Mouse (Mus musculus): Measurements from ENCODE around the gene Rhcg. TPM values are rescaled to one million over a fixed set of nuclear protein-coding genes. Genes with fewer than 3 reads are reported as not detected.

The Rhcg gene
- polyA plus RNA-seq, 1 experiment from 2014 or later = 5.7 TPM

DNA sequence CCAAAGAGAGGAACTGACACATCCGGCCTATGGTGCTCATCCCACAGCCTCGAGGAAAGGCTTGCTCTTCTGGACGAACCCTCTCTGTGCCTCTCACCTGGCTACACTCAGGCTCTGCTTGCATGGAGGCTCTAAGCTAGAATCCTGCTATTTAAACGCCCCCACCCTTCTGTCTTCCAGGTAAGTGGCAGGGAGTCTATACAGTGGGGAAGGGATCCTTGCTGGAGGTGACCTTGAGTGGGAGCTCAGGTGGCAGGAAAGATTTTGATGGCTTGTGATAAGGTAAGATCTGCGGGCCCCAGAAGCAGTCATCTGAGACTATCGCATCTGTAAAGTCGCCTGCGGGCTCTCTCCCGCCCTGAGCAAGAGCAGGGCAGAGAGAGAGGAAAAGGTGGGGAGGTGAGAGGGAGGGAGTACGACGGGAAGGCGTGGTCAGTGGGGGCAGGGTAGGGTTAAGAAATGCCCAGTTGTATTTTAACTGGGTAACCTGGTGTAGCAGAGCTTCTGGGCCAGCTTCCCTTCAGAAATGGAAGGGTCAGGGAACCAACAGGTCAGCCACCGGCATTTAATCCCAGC lies 14.4 kb upstream of the Rhcg start:
- H3K9me3 ChIP-seq (ENCODE audit: control insufficient read depth, low read length) = no peaks in the 10 kb centered on the region
- 36% methylated on average over 13 of the region's 13 CpGs for WGBS
- ATAC-seq = no peak
- H3K4me1 ChIP-seq (ENCODE audit: control insufficient read depth, insufficient read depth, low read depth, low read length) = no peaks in the 10 kb centered on the region
- H3K9ac ChIP-seq (ENCODE audit: low read depth, low read length) = no peak overlapping the region
- no peak overlapping the region for H3K27ac ChIP-seq (ENCODE audit: low read depth, low read length)
- H3K27me3 ChIP-seq (replicated peaks; ENCODE audit: control insufficient read depth, insufficient read depth, low read length) = no peaks in the 10 kb centered on the region
- H3K36me3 ChIP-seq (ENCODE audit: control insufficient read depth, insufficient read depth, low read length) = no peaks in the 10 kb centered on the region
- no peak overlapping the region for H3K4me3 ChIP-seq (ENCODE audit: low read length)
- no peak overlapping the region for H3K4me2 ChIP-seq (ENCODE audit: low read length)

DNA sequence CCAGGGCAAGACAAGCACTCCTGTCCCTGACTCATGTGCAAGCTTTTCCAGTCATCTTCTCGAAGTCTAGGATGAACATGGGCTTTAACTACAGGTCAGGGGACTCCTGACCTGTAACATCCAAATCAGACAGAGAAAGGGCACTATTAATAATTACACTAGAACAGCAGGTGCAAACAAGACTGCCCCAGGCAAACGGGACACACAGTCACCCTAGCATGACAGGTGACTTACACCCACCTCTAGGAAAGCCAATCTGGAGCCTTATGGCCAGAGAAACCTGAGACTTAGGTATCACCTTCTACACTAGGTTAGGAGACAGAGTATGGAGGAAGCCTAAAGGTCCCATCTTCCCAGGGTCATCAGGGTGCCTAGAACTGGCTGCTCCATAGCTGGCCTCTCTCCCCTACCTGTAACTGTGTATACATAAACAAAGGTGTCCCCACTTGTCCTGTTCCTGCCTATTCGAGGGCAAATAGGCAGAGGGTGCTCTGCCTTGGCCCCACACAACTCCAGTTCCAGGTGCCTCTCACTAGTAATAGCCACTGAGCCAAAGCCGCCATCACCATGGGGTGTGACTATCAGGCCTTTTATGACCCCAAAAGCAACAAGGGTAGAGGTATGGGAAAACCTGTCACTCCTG lies 10.9 kb upstream of the Rhcg start:
- H3K4me2 ChIP-seq (ENCODE audit: low read length) = no peak overlapping the region
- H3K27ac ChIP-seq (ENCODE audit: low read depth, low read length) = no peak overlapping the region
- H3K4me1 ChIP-seq (ENCODE audit: control insufficient read depth, insufficient read depth, low read depth, low read length) = no peaks in the 10 kb centered on the region
- WGBS = 71% methylated on average over 4 of the region's 4 CpGs
- H3K36me3 ChIP-seq (ENCODE audit: control insufficient read depth, insufficient read depth, low read length) = no peaks in the 10 kb centered on the region
- no peak overlapping the region for H3K4me3 ChIP-seq (ENCODE audit: low read length)
- no peaks in the 10 kb centered on the region for H3K27me3 ChIP-seq (replicated peaks; ENCODE audit: control insufficient read depth, insufficient read depth, low read length)
- ATAC-seq = no peak
- no peaks in the 10 kb centered on the region for H3K9me3 ChIP-seq (ENCODE audit: control insufficient read depth, low read length)
- no peak overlapping the region for H3K9ac ChIP-seq (ENCODE audit: low read depth, low read length)

DNA sequence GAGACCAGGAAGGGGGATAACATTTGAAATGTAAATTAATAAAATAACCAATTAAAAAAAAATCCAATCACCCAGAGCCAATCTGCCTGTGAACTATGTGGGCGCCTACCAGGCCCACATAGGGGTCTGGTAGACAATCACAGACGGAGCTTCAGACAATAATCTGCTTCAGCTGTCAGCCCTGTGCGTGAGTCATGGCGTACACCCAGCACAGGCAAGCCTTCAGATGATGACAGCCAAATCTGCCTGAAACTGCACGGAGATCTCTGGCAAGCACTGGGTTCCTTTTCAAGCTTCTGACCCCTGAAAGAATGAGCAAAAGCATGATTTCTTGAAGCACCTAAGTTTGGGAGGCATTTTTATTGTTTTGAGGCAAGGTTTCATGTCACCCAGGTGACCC lies 8.7 kb upstream of the Rhcg start:
- no peaks in the 10 kb centered on the region for H3K4me1 ChIP-seq (ENCODE audit: control insufficient read depth, insufficient read depth, low read depth, low read length)
- H3K9me3 ChIP-seq (ENCODE audit: control insufficient read depth, low read length) = no peaks in the 10 kb centered on the region
- ATAC-seq = no peak
- no peaks in the 10 kb centered on the region for H3K36me3 ChIP-seq (ENCODE audit: control insufficient read depth, insufficient read depth, low read length)
- no peaks in the 10 kb centered on the region for H3K27me3 ChIP-seq (replicated peaks; ENCODE audit: control insufficient read depth, insufficient read depth, low read length)
- WGBS = 70% methylated on average over 5 of the region's 5 CpGs
- no peak overlapping the region for H3K27ac ChIP-seq (ENCODE audit: low read depth, low read length)
- H3K4me2 ChIP-seq (ENCODE audit: low read length) = no peak overlapping the region
- no peak overlapping the region for H3K9ac ChIP-seq (ENCODE audit: low read depth, low read length)
- no peak overlapping the region for H3K4me3 ChIP-seq (ENCODE audit: low read length)

DNA sequence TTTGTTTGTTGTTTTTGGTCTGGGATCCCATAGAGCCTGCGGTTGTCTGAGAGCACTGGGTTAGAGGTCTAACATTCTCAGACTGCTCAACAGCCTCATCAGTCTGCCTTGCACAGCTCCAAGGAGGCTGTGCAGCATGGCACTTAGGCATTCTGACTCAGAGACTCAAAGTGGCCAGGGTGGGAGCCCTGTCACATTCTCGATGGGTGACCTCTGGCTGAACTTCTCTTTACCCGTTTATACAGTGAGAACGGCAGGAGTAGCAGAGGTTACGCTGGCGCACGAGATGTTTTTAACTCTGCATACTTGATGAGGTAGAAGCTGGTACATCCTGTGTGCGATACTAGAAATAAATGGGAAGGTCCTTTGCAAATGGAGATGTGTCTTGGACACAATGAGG lies 5.6 kb upstream of the Rhcg start:
- Histone ChIP-seq H3K27me3 (replicated peaks; ENCODE audit: control insufficient read depth, insufficient read depth, low read length) (peaks cover 2% of the 10 kb centered on the region), H3K9me3 (ENCODE audit: control insufficient read depth, low read length) (no peaks in the 10 kb centered on the region), H3K9ac (ENCODE audit: low read depth, low read length) (no peak overlapping the region), H3K36me3 (ENCODE audit: control insufficient read depth, insufficient read depth, low read length) (no peaks in the 10 kb centered on the region), H3K4me2 (ENCODE audit: low read length) (no peak overlapping the region), H3K4me1 (ENCODE audit: control insufficient read depth, insufficient read depth, low read depth, low read length) (no peaks in the 10 kb centered on the region), H3K4me3 (ENCODE audit: low read length) (no peak overlapping the region), H3K27ac (ENCODE audit: low read depth, low read length) (no peak overlapping the region)
- 59% methylated on average over 8 of the region's 8 CpGs for WGBS
- ATAC-seq = no peak

DNA sequence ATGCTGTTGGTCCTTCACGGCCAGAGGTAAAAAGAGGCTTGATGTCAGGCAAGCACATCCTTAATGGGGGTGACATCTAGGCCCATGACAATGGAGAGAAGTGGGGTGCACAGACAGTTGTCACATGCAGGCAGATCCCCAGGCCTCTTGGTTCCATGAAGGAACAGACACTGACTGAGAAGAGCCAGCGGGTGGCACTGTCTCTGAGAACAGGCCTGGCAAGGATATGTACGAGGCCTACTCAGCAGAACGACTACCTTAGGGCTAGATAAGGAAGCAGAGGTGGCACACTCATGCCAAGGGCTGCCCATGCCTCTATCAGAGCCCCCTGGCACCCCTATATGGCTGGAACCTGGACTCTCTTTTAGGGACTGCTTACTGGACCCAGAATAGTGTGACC lies 2.0 kb upstream of the Rhcg start:
- Histone ChIP-seq H3K4me1 (ENCODE audit: control insufficient read depth, insufficient read depth, low read depth, low read length) (no peaks in the 10 kb centered on the region), H3K27me3 (replicated peaks; ENCODE audit: control insufficient read depth, insufficient read depth, low read length) (peaks cover 9% of the 10 kb centered on the region), H3K4me3 (ENCODE audit: low read length) (no peak overlapping the region), H3K27ac (ENCODE audit: low read depth, low read length) (no peak overlapping the region), H3K4me2 (ENCODE audit: low read length) (no peak overlapping the region), H3K9me3 (ENCODE audit: control insufficient read depth, low read length) (no peaks in the 10 kb centered on the region), H3K9ac (ENCODE audit: low read depth, low read length) (no peak overlapping the region), H3K36me3 (ENCODE audit: control insufficient read depth, insufficient read depth, low read length) (no peaks in the 10 kb centered on the region)
- 69% methylated on average over 4 of the region's 4 CpGs for WGBS
- ATAC-seq = no peak

DNA sequence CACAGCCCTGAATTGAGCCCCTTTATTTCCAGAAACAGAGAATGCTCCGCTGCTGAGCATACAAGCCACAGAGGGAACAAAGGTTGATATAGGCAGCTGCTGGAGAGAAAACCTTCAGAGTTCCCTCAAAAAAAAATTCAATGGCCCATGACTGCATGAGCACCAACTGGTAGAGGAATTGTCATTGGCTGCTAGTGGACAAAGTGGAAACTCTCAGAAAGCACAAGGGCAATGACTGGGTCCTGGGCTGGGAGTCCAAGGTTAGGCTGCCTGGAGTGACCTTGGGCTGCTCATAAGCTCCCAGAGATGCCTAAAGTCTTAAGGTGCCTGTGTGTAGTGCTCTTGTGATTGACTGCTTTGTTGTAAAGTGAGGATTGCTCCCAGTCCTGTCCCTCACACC lies 1.5 kb downstream of the Rhcg start:
- H3K4me1 ChIP-seq (ENCODE audit: control insufficient read depth, insufficient read depth, low read depth, low read length) = no peaks in the 10 kb centered on the region; the same call in 1 of the 2 replicates
- peaks cover 9% of the 10 kb centered on the region for H3K27me3 ChIP-seq (replicated peaks; ENCODE audit: control insufficient read depth, insufficient read depth, low read length)
- no peak overlapping the region for H3K4me2 ChIP-seq (ENCODE audit: low read length)
- no peak overlapping the region for H3K27ac ChIP-seq (ENCODE audit: low read depth, low read length)
- 52% methylated on average over 1 of the region's 1 CpGs for WGBS
- H3K9me3 ChIP-seq (ENCODE audit: control insufficient read depth, low read length) = no peaks in the 10 kb centered on the region
- H3K36me3 ChIP-seq (ENCODE audit: control insufficient read depth, insufficient read depth, low read length) = no peaks in the 10 kb centered on the region
- H3K4me3 ChIP-seq (ENCODE audit: low read length) = no peak overlapping the region
- no peak overlapping the region for H3K9ac ChIP-seq (ENCODE audit: low read depth, low read length)
- no peak for ATAC-seq

DNA sequence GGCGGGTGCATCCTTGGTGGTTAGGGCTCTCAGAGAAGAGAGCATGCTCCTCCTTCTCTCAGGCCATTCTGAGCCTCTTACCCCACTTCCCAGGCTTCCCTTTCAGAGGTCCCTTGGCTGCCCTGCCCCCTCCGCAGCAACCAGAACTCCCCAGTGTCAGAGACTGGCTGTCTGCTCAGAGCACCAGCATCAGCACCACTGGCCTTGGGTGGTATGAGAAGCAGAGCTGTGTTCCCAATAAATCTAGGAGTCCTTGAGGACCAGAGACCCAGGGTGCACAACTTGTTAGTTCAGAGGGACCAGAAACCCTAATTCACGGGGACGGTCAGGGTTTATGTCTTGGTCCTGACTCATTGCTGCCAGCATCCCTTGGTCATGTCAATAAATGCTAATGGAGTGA lies 2.4 kb downstream of the Rhcg start:
- WGBS = 80% methylated on average over 4 of the region's 4 CpGs
- no peak overlapping the region for H3K9ac ChIP-seq (ENCODE audit: low read depth, low read length)
- H3K4me1 ChIP-seq (ENCODE audit: control insufficient read depth, insufficient read depth, low read depth, low read length) = no peaks in the 10 kb centered on the region; the same call in 1 of the 2 replicates
- no peak overlapping the region for H3K4me3 ChIP-seq (ENCODE audit: low read length)
- ATAC-seq = no peak
- peaks cover 9% of the 10 kb centered on the region for H3K27me3 ChIP-seq (replicated peaks; ENCODE audit: control insufficient read depth, insufficient read depth, low read length)
- no peaks in the 10 kb centered on the region for H3K9me3 ChIP-seq (ENCODE audit: control insufficient read depth, low read length)
- no peak overlapping the region for H3K27ac ChIP-seq (ENCODE audit: low read depth, low read length)
- no peak overlapping the region for H3K4me2 ChIP-seq (ENCODE audit: low read length)
- no peaks in the 10 kb centered on the region for H3K36me3 ChIP-seq (ENCODE audit: control insufficient read depth, insufficient read depth, low read length)

DNA sequence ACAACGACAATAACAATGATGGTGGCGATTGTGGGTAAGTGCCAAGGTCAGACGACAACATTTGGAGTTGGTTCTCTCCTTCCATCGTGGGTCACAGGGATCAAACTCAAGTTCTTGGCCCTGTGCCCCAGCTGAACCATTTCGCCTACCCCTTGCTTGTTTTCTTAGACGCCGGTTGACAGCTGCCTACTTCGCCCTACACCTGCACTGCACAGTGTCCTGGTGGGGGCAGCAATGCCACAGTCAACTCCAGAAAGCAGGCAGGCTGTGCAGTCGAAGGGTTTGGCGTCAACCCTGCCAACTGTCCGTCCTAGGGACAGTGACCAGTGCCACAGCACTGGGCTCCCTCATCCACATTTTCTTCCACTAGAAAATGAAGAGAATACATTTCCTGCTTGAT lies 4.1 kb downstream of the Rhcg start:
- Histone ChIP-seq H3K27me3 (replicated peaks; ENCODE audit: control insufficient read depth, insufficient read depth, low read length) (peaks cover 9% of the 10 kb centered on the region), H3K36me3 (ENCODE audit: control insufficient read depth, insufficient read depth, low read length) (no peaks in the 10 kb centered on the region), H3K9me3 (ENCODE audit: control insufficient read depth, low read length) (no peaks in the 10 kb centered on the region), H3K4me3 (ENCODE audit: low read length) (no peak overlapping the region), H3K27ac (ENCODE audit: low read depth, low read length) (no peak overlapping the region), H3K4me2 (ENCODE audit: low read length) (no peak overlapping the region), H3K9ac (ENCODE audit: low read depth, low read length) (no peak overlapping the region), H3K4me1 (ENCODE audit: control insufficient read depth, insufficient read depth, low read depth, low read length) (no peaks in the 10 kb centered on the region; the same call in 1 of the 2 replicates)
- WGBS = 65% methylated on average over 11 of the region's 11 CpGs
- no peak for ATAC-seq

DNA sequence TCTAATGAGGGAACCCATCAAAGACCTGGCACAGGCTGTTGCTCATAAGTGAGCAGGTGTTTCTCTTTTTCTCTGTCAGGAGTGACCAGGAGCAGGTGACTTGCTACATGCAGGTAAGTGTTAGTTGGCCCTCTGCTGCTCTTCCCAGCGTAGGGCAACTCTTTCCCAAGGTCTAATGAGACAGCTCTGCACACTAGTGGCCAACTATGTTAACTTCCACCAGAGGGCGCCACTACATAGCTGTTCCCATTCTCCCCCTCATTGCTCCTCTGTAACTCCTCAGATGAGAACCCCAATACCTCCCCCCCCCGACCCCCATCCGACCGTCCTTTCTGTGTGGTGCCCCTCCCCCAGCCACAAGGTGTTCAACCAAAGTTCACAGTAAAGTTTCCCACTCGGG lies 4.7 kb downstream of the Rhcg start:
- H3K9ac ChIP-seq (ENCODE audit: low read depth, low read length) = no peak overlapping the region
- WGBS = 17% methylated on average over 6 of the region's 6 CpGs
- no peaks in the 10 kb centered on the region for H3K9me3 ChIP-seq (ENCODE audit: control insufficient read depth, low read length)
- no peak overlapping the region for H3K27ac ChIP-seq (ENCODE audit: low read depth, low read length)
- H3K4me1 ChIP-seq (ENCODE audit: control insufficient read depth, insufficient read depth, low read depth, low read length) = no peaks in the 10 kb centered on the region; the same call in 1 of the 2 replicates
- peaks cover 5% of the 10 kb centered on the region for H3K27me3 ChIP-seq (replicated peaks; ENCODE audit: control insufficient read depth, insufficient read depth, low read length)
- no peak overlapping the region for H3K4me3 ChIP-seq (ENCODE audit: low read length)
- H3K36me3 ChIP-seq (ENCODE audit: control insufficient read depth, insufficient read depth, low read length) = no peaks in the 10 kb centered on the region
- H3K4me2 ChIP-seq (ENCODE audit: low read length) = no peak overlapping the region
- ATAC-seq = peak; percentile 44; the same call in 1 of the 2 replicates
